ENCODE assay signal across 9 mouse cellular contexts in the genomic region with DNA sequence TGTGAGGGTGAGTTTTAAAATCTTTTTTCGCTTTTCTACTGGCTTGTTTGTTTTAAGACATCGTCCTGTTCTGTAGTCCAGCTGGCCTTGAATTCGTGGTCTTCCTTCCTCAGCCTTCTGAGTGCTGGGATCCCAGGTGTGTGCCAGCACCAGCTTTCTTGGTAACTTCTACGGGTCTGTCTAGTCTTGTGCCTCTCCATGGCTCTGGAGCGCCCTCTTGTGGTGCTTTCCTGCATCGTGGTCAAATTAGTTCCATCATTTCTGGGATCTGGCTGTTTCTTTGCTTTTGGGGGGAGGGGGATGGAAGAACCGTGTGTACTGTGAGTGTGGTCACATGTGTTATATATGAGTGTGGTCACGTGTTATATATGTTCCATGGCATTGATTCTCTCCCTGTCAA. TPM values are rescaled to one million over a fixed set of nuclear protein-coding genes. Genes with fewer than 3 reads are reported as not detected.
A peak's percentile ranks its signal among the peaks of the same experiment; 100 is the strongest.
DNase-seq lines count a peak whose midpoint lies in the region; ATAC-seq and TF ChIP-seq lines count a peak whose summit lies in the region.
"Had no signal": no experiment of that assay in that cellular context is flagged by ENCODE, and none has a peak within 500 bp of the region (broad histone marks: within the 10 kb centered on the region; RNA-seq: fewer than 3 reads in every experiment).

No protein-coding gene starts in this region.

- no peaks in the 10 kb centered on the region for H3K27me3 ChIP-seq in heart, postnatal 0 days (ENCODE audit: control insufficient read depth, insufficient read depth, low read length)
- H3K27me3 ChIP-seq in liver, embryonic 16.5 days (ENCODE audit: control insufficient read depth, insufficient read depth, low read depth, low read length), result no peaks in the 10 kb centered on the region
- no peaks in the 10 kb centered on the region for H3K27me3 ChIP-seq in neural tube, embryonic 15.5 days (replicated peaks)
- H3K27me3 ChIP-seq: embryonic facial prominence, embryonic 13.5 days had no signal

- 12% methylated on average over 8 of the region's 8 CpGs for WGBS in heart, postnatal 0 days
- WGBS in liver, embryonic 16.5 days (ENCODE audit: insufficient replicate concordance), result 8% methylated on average over 8 of the region's 8 CpGs
- 11% methylated on average over 8 of the region's 8 CpGs for WGBS in neural tube, embryonic 15.5 days

- H3K9me3 ChIP-seq in heart, postnatal 0 days (replicated peaks; ENCODE audit: control insufficient read depth, low read length), result no peaks in the 10 kb centered on the region
- H3K9me3 ChIP-seq in liver, embryonic 16.5 days (replicated peaks; ENCODE audit: control insufficient read depth, low read length), result no peaks in the 10 kb centered on the region
- H3K9me3 ChIP-seq in neural tube, embryonic 15.5 days (replicated peaks), result no peaks in the 10 kb centered on the region
- H3K9me3 ChIP-seq: embryonic facial prominence, embryonic 13.5 days had no signal

- no peak overlapping the region for H3K9ac ChIP-seq in heart, postnatal 0 days (replicated peaks; ENCODE audit: low read depth, low read length)
- no peak overlapping the region for H3K9ac ChIP-seq in liver, embryonic 16.5 days (ENCODE audit: low read depth, low read length)
- no peak overlapping the region for H3K9ac ChIP-seq in neural tube, embryonic 15.5 days (replicated peaks)
- H3K9ac ChIP-seq: embryonic facial prominence, embryonic 13.5 days had no signal

- no peak overlapping the region for H3K4me2 ChIP-seq in heart, postnatal 0 days (ENCODE audit: low read depth, low read length)
- H3K4me2 ChIP-seq in liver, embryonic 16.5 days (ENCODE audit: low read depth, low read length), result no peak overlapping the region
- H3K4me2 ChIP-seq in neural tube, embryonic 15.5 days, result no peak overlapping the region
- H3K4me2 ChIP-seq: embryonic facial prominence, embryonic 13.5 days had no signal

- ATAC-seq in CD4-positive, CD25-positive, alpha-beta regulatory T cell, adult 4 months, result peak; percentile 94
- peak; percentile 74 for ATAC-seq in erythroid progenitor cell, adult 5-6 weeks (replicated peaks; ENCODE audit: low FRiP score, poor library complexity, severe bottlenecking)
- 0 out of 2 replicates have a peak, but pooled peaks have one; percentile 27 for ATAC-seq in heart, postnatal 0 days (ENCODE audit: insufficient read depth, low read depth)
- ATAC-seq in liver, embryonic 16.5 days (ENCODE audit: low read depth), result peak; percentile 55; the same call in 1 of the 2 replicates
- peak; percentile 60; the same call in 1 of the 2 replicates for ATAC-seq in neural tube, embryonic 15.5 days (ENCODE audit: low FRiP score)

- no peak for TF ChIP-seq EP300 in heart, postnatal 0 days (IDR thresholded peaks at IDR 0.05; ENCODE audit: low read depth)

- peak; percentile 86 for DNase-seq in brain, adult 2 months (ENCODE audit: low read depth, low spot score)
- DNase-seq in heart, postnatal 0 days (ENCODE audit: low spot score), result peak; percentile 59
- peak; percentile 77 for DNase-seq in kidney, postnatal 14 days
- DNase-seq in testis, postnatal 10 days (ENCODE audit: low spot score), result peak; percentile 93

- peaks cover 21% of the 10 kb centered on the region for H3K36me3 ChIP-seq in heart, postnatal 0 days (replicated peaks; ENCODE audit: control insufficient read depth, insufficient read depth, low read length)
- H3K36me3 ChIP-seq in liver, embryonic 16.5 days (ENCODE audit: control insufficient read depth, insufficient read depth), result peaks cover 4% of the 10 kb centered on the region
- H3K36me3 ChIP-seq in neural tube, embryonic 15.5 days, result peaks cover 26% of the 10 kb centered on the region

- no peaks in the 10 kb centered on the region for H3K4me1 ChIP-seq in heart, postnatal 0 days (ENCODE audit: control insufficient read depth, insufficient read depth)
- no peaks in the 10 kb centered on the region for H3K4me1 ChIP-seq in liver, embryonic 16.5 days (ENCODE audit: control insufficient read depth, low read depth, low read length)
- H3K4me1 ChIP-seq in neural tube, embryonic 15.5 days, result no peaks in the 10 kb centered on the region

- TF ChIP-seq CTCF in heart, postnatal 0 days (IDR thresholded peaks at IDR 0.05; ENCODE audit: low read depth), result peak; percentile 91

- no peak overlapping the region for H3K4me3 ChIP-seq in heart, postnatal 0 days (ENCODE audit: low read depth, low read length)
- no peak overlapping the region for H3K4me3 ChIP-seq in liver, embryonic 16.5 days (ENCODE audit: low read depth, low read length)
- H3K4me3 ChIP-seq in neural tube, embryonic 15.5 days (replicated peaks), result no peak overlapping the region
- H3K4me3 ChIP-seq: embryonic facial prominence, embryonic 13.5 days had no signal

- no peak overlapping the region for H3K27ac ChIP-seq in heart, postnatal 0 days (ENCODE audit: low read depth)
- H3K27ac ChIP-seq in liver, embryonic 16.5 days (ENCODE audit: low read length), result no peak overlapping the region
- no peak overlapping the region for H3K27ac ChIP-seq in neural tube, embryonic 15.5 days (replicated peaks)

RNA-seq across cellular contexts. Expression of a gene that starts 14.5 kb away (rescaled TPM):
- polyA plus RNA-seq in CD4-positive, CD25-positive, alpha-beta regulatory T cell, adult 4 months (2017; shearing (Covaris generic)), result 10 to 100 TPM; 56.7 to 74.8 TPM
- 27.0 and 66.7 TPM in 2 replicates for total RNA-seq in erythroid progenitor cell, adult 5-6 weeks (2015; ENCODE audit: low replicate concordance)
- total RNA-seq in erythroid progenitor cell, adult 5-6 weeks (2017; ENCODE audit: low replicate concordance), result 25.7 and 37.1 TPM in 2 replicates
- total RNA-seq in heart, postnatal 0 days (2014; rRNA removed; ENCODE audit: low replicate concordance), result 11.0 and 28.9 TPM in 2 replicates
- 28.9 and 33.2 TPM in 2 replicates for polyA plus RNA-seq in heart, postnatal 0 days (2015; fragmentation: Nextera tagmentation; extraction: Ambion mirVana)
- 15.9 and 17.8 TPM in 2 replicates for polyA plus RNA-seq in liver, embryonic 16.5 days (2015; fragmentation: Nextera tagmentation; extraction: Ambion mirVana)
- 141 and 164 TPM in 2 replicates for polyA plus RNA-seq in neural tube, embryonic 15.5 days (2015; fragmentation: Nextera tagmentation; extraction: Ambion mirVana)

RNA-seq across cellular contexts. Expression of a gene that starts 28.2 kb away (rescaled TPM):
- polyA plus RNA-seq in CD4-positive, CD25-positive, alpha-beta regulatory T cell, adult 4 months (2017; shearing (Covaris generic)), result 1 to 10 TPM; 3.6 to 4.4 TPM
- 0.42 and 2.5 TPM in 2 replicates for total RNA-seq in erythroid progenitor cell, adult 5-6 weeks (2015; ENCODE audit: low replicate concordance)
- 0.45 TPM in 1 of 2 replicates, not detected in the other for total RNA-seq in erythroid progenitor cell, adult 5-6 weeks (2017; ENCODE audit: low replicate concordance)
- 0.57 and 1.0 TPM in 2 replicates for total RNA-seq in heart, postnatal 0 days (2014; rRNA removed; ENCODE audit: low replicate concordance)
- polyA plus RNA-seq in heart, postnatal 0 days (2015; fragmentation: Nextera tagmentation; extraction: Ambion mirVana), result 0.59 and 0.65 TPM in 2 replicates
- 0.52 and 0.65 TPM in 2 replicates for polyA plus RNA-seq in liver, embryonic 16.5 days (2015; fragmentation: Nextera tagmentation; extraction: Ambion mirVana)
- 0.15 and 0.68 TPM in 2 replicates for polyA plus RNA-seq in neural tube, embryonic 15.5 days (2015; fragmentation: Nextera tagmentation; extraction: Ambion mirVana)

RNA-seq across cellular contexts. Expression of a gene that starts 33.0 kb away (rescaled TPM):
- 1 to 10 TPM; 5.1 to 8.8 TPM for polyA plus RNA-seq in CD4-positive, CD25-positive, alpha-beta regulatory T cell, adult 4 months (2017; shearing (Covaris generic))
- total RNA-seq in erythroid progenitor cell, adult 5-6 weeks (2015; ENCODE audit: low replicate concordance), result 14.8 and 36.5 TPM in 2 replicates
- total RNA-seq in erythroid progenitor cell, adult 5-6 weeks (2017; ENCODE audit: low replicate concordance), result 19.6 and 21.6 TPM in 2 replicates
- total RNA-seq in heart, postnatal 0 days (2014; rRNA removed; ENCODE audit: low replicate concordance), result 15.9 and 29.2 TPM in 2 replicates
- 9.9 and 10.5 TPM in 2 replicates for polyA plus RNA-seq in heart, postnatal 0 days (2015; fragmentation: Nextera tagmentation; extraction: Ambion mirVana)
- 10.8 and 11.6 TPM in 2 replicates for polyA plus RNA-seq in liver, embryonic 16.5 days (2015; fragmentation: Nextera tagmentation; extraction: Ambion mirVana)
- 24.1 and 24.3 TPM in 2 replicates for polyA plus RNA-seq in neural tube, embryonic 15.5 days (2015; fragmentation: Nextera tagmentation; extraction: Ambion mirVana)

RNA-seq across cellular contexts. Expression of a gene that starts 34.0 kb away (rescaled TPM):
- not detected for polyA plus RNA-seq in CD4-positive, CD25-positive, alpha-beta regulatory T cell, adult 4 months (2017; shearing (Covaris generic))
- not detected in 2 replicates for total RNA-seq in erythroid progenitor cell, adult 5-6 weeks (2015; ENCODE audit: low replicate concordance)
- total RNA-seq in erythroid progenitor cell, adult 5-6 weeks (2017; ENCODE audit: low replicate concordance), result not detected in 2 replicates
- total RNA-seq in heart, postnatal 0 days (2014; rRNA removed; ENCODE audit: low replicate concordance), result not detected in 2 replicates
- 0.27 TPM in 1 of 2 replicates, not detected in the other for polyA plus RNA-seq in heart, postnatal 0 days (2015; fragmentation: Nextera tagmentation; extraction: Ambion mirVana)
- not detected in 2 replicates for polyA plus RNA-seq in liver, embryonic 16.5 days (2015; fragmentation: Nextera tagmentation; extraction: Ambion mirVana)
- 0.70 and 0.79 TPM in 2 replicates for polyA plus RNA-seq in neural tube, embryonic 15.5 days (2015; fragmentation: Nextera tagmentation; extraction: Ambion mirVana)
- polyA plus RNA-seq: embryonic facial prominence, embryonic 13.5 days had no signal

Comparison
In these comparisons a context has a peak if more than half of its experiments do, and no peak if none do; other contexts are left out.
1. ATAC-seq: peak in every context shown above with its lines; median percentile 94 in CD4-positive, CD25-positive, alpha-beta regulatory T cell, adult 4 months; 74 in erythroid progenitor cell, adult 5-6 weeks; 60 in neural tube, embryonic 15.5 days; 55 in liver, embryonic 16.5 days; 27 in heart, postnatal 0 days.